Mouse (Mus musculus): Measurements from ENCODE around the gene Dtnbp1.

- TF ChIP-seq CTCF (IDR thresholded peaks at IDR 0.05; ENCODE audit: extremely low read depth, insufficient read depth, insufficient read length, insufficient replicate concordance): no peak
- TF ChIP-seq POLR2A (IDR thresholded peaks at IDR 0.05; ENCODE audit: low read depth, low read length): no peak
These were observed 30.5 kb upstream of the Dtnbp1 start for GRCm38 (mm10) chr13:45032484-45032883.

Data from spleen, adult 2 months (tissue).